Mouse (Mus musculus): ENCODE data around the gene Tulp2. TPM values are rescaled to one million over a fixed set of nuclear protein-coding genes. Genes with fewer than 3 reads are reported as not detected.
"Not testable (repeated sequence)": the region's sequence is repeated elsewhere in the genome, so short reads cannot be mapped to it uniquely, and the experiment has no call there.

Gene Tulp2
- polyA plus RNA-seq, 1 experiment from 2014 or later, result 0.41 TPM

DNA sequence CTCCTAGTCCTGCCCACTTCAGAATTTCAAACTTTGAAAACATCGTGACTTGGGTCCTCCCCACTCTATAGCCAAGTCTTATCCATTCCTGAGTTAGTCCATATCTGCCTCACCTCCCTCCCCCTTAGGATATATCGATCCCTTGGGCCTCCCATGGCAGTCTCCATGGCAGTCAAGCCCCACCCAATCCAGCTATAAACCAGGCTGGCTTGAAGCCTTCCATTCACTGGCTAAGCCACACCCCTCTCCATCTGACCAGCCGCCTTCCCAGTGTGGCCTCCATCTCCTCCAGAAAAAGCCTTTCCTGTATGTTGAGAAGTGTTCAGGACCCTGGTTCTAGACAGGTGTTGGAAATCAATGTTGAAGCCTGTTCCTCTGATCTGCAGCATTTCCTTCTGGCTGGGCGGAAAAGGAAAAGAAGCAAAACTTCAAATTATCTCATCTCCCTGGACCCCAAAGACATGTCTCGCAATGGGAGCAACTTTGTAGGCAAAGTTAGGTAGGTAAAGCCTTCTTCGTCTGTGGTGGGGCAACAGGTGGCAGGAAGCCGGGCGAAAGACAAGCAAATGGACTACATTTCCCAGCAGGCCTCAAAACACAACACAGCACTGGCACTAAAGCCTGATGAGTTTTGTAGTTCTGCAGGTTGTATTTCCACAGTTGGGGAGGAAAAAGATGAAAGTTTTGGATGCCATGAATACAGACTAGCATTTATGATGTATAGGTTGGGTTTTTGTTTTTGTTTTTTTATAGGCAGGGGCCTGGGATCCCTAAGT lies 37.9 kb downstream of the Tulp2 start:
- Histone ChIP-seq H3K27ac (no peak overlapping the region), H3K36me3 (no peaks in the 10 kb centered on the region), H3K4me2 (replicated peaks) (no peak overlapping the region), H3K27me3 (replicated peaks) (no peaks in the 10 kb centered on the region), H3K9me3 (no peaks in the 10 kb centered on the region), H3K4me3 (no peak overlapping the region), H3K9ac (no peak overlapping the region), H3K4me1 (peaks cover 14% of the 10 kb centered on the region; the same call in 1 of the 2 replicates)
- no peak for ATAC-seq (ENCODE audit: low FRiP score, low read depth)
- WGBS, result 69% methylated on average over 8 of the region's 8 CpGs

- no peak overlapping the region for H3K27ac ChIP-seq
- H3K4me1 ChIP-seq, result peaks cover 24% of the 10 kb centered on the region
- no peak overlapping the region for H3K4me3 ChIP-seq
- H3K27me3 ChIP-seq (replicated peaks), result no peaks in the 10 kb centered on the region
- 93% methylated on average over 7 of the region's 7 CpGs for WGBS
- H3K4me2 ChIP-seq (replicated peaks), result no peak overlapping the region
- no peaks in the 10 kb centered on the region for H3K9me3 ChIP-seq
- no peak overlapping the region for H3K9ac ChIP-seq
- H3K36me3 ChIP-seq, result no peaks in the 10 kb centered on the region
- no peak for ATAC-seq (ENCODE audit: low FRiP score, low read depth)
Observed at GRCm38 (mm10) chr7:45520605-45521004, 38.9 kb downstream of the Tulp2 start.

DNA sequence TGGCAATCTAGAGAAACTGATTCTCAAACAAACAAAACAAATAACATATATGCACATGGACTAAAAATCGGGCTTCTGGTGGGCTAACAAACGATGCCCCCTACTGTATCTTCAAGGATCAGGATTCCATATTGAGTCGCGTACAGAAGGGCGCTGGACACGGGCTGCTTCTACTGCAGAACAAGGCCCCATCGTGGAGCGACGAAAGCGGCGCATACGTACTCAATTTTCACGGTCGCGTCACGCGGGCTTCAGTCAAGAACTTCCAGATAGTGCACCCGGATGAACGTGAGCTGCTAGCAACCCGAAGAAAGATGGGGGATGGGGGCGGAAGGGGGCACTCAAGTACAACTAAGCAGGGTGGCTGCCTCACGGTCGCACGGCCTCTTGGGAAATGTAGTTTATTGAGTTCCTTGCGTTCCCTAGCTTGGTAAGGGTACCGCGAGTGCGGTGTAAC lies 40.1 kb downstream of the Tulp2 start:
- WGBS, result under 1% methylated on average over 28 of the region's 28 CpGs
- Histone ChIP-seq H3K4me2 (replicated peaks) (peak overlapping the region; percentile 58), H3K9me3 (no peaks in the 10 kb centered on the region), H3K27me3 (replicated peaks) (no peaks in the 10 kb centered on the region), H3K27ac (peak overlapping the region; percentile 60; the same call in 1 of the 2 replicates), H3K4me3 (peak overlapping the region; percentile 44), H3K9ac (peak overlapping the region; percentile 56; the same call in 1 of the 2 replicates), H3K4me1 (peaks cover 25% of the 10 kb centered on the region), H3K36me3 (no peaks in the 10 kb centered on the region)
- ATAC-seq (ENCODE audit: low FRiP score, low read depth), result peak; percentile 54; the same call in 1 of the 2 replicates

DNA sequence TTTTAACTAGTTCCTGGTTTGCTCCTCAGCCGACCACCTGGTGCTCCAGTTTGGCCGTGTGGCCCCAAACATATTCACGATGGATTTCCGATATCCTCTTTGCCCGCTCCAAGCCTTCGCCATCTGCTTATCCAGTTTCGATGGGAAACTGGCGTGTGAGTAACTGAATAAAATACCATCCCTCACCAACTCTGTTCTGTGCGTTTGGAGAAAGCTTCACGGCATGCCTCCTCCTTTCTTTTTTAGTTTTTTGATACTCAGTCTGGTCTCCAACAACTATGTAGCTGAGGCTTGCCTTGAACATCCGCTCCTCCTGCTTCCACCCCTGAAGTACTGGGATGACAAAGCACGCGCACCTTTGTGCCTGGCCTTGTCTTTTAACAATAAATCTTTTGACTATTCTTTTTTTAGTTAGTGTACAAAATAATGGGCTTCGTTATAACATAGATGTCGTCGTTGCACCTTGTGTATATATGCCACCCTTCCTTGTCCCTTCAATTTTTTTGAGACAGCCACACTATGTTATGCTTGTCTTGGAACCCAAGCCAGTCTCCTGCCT lies 40.6 kb downstream of the Tulp2 start:
- WGBS, result 55% methylated on average over 16 of the region's 16 CpGs
- Histone ChIP-seq H3K9ac (0 out of 2 replicates have a peak overlapping the region, but pooled peaks have one; percentile 13), H3K4me3 (peak overlapping the region; percentile 44), H3K27me3 (replicated peaks) (no peaks in the 10 kb centered on the region), H3K36me3 (no peaks in the 10 kb centered on the region), H3K4me2 (replicated peaks) (peak overlapping the region; percentile 58), H3K4me1 (peaks cover 25% of the 10 kb centered on the region), H3K27ac (0 out of 2 replicates have a peak overlapping the region, but pooled peaks have one; percentile 60), H3K9me3 (no peaks in the 10 kb centered on the region)
- ATAC-seq (ENCODE audit: low FRiP score, low read depth), result no peak

GRCm38 (mm10) chr7:45522957-45523676 lies 41.4 kb downstream of the Tulp2 start:
- Histone ChIP-seq H3K9ac (no peak overlapping the region), H3K4me3 (0 out of 2 replicates have a peak overlapping the region, but pooled peaks have one; percentile 9), H3K27ac (no peak overlapping the region), H3K36me3 (no peaks in the 10 kb centered on the region), H3K4me1 (peaks cover 25% of the 10 kb centered on the region), H3K4me2 (replicated peaks) (peak overlapping the region; percentile 18; the same call in 1 of the 2 replicates), H3K27me3 (replicated peaks) (no peaks in the 10 kb centered on the region), H3K9me3 (no peaks in the 10 kb centered on the region)
- no peak for ATAC-seq (ENCODE audit: low FRiP score, low read depth)
- 72% methylated on average over 18 of the region's 18 CpGs for WGBS

DNA sequence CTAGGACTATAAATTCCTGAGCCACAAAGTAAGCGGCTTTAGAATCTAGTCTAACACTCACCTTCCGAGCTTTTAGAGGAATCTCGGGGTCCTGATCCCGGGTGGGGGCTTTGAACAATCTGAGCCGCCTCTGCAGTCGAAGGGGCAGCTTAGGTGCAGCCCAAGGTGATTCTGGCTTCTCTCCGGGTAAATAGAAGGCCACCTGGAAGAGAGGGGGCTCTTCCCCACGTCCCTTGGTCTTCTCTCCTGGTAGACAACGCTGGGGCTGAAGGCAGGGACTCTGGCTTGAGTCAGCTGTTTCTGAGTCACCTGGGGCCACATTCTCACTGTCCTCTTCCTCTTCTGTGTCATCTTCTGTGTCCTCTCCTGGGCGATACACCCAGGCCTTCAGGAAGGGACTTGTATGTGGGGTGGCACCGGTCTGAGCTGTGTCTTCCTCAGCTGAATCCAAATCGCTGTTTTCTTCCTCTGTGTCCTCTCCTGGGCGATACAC lies 42.0 kb downstream of the Tulp2 start:
- WGBS, result 85% methylated on average over 13 of the region's 13 CpGs
- no peaks in the 10 kb centered on the region for H3K9me3 ChIP-seq
- H3K36me3 ChIP-seq, result no peaks in the 10 kb centered on the region
- ATAC-seq (ENCODE audit: low FRiP score, low read depth), result no peak
- H3K9ac ChIP-seq, result no peak overlapping the region
- H3K27ac ChIP-seq, result no peak overlapping the region
- no peak overlapping the region for H3K4me2 ChIP-seq (replicated peaks)
- no peaks in the 10 kb centered on the region for H3K27me3 ChIP-seq (replicated peaks)
- no peak overlapping the region for H3K4me3 ChIP-seq
- peaks cover 25% of the 10 kb centered on the region for H3K4me1 ChIP-seq

DNA sequence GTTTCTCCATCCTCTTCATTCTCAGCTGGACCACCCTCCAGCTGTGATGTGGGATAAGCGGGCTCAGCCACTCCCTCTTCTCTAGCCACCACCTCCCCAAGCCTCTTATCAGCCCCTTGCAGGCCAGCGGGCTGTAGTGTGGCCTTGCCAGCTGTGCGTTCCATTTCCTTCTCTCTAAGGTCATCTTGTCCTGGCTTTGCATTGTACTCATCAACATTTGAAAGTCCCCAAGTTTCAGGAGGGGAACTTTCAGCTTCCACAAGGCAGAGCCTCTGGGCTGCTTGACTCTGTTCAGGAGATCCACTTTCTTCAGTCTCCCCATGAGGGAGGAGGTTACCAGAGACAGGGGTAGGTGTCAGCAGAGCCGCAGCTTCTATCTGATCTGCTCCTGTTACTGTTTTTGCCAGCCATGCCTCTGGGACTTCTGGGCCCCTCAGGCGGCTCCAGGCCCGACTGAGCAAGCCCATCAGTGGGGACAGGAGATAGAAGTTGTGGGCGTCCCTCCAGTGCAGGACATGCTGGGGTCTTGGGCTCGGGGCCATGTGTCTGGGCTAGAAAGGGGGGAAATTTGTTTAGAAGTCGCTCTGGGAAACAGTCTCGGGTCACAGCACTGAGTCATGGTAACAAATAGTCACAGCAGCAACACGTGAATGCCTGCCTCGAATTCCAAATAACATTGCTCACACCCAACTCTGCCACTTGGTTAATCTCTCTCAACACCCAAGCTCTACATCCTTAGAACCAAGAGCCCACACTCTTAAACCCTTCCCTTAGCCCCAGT lies 43.4 kb downstream of the Tulp2 start:
- no peak overlapping the region for H3K27ac ChIP-seq
- H3K4me3 ChIP-seq, result peak overlapping the region; percentile 58
- H3K36me3 ChIP-seq, result no peaks in the 10 kb centered on the region
- peaks cover 22% of the 10 kb centered on the region for H3K4me1 ChIP-seq
- H3K27me3 ChIP-seq (replicated peaks), result no peaks in the 10 kb centered on the region
- H3K9me3 ChIP-seq, result no peaks in the 10 kb centered on the region
- no peak for ATAC-seq (ENCODE audit: low FRiP score, low read depth)
- H3K4me2 ChIP-seq (replicated peaks), result peak overlapping the region; percentile 74
- peak overlapping the region; percentile 67 for H3K9ac ChIP-seq
- WGBS, result 37% methylated on average over 12 of the region's 12 CpGs

GRCm38 (mm10) chr7:45525809-45526473 lies 44.3 kb downstream of the Tulp2 start, which contains the start of the genes Ppp1r15a and Plekha4:
Gene Ppp1r15a (minus strand): TSS chr7:45526268.
Gene Plekha4 (plus strand): TSS chr7:45526330.
- peak; percentile 78 for ATAC-seq (ENCODE audit: low FRiP score, low read depth)
- Histone ChIP-seq H3K27me3 (replicated peaks) (0 out of 2 replicates have a peak, but pooled peaks cover 2% of the 10 kb centered on the region), H3K4me3 (peak within 1 kb of the TSS; percentile 58), H3K9ac (peak within 1 kb of the TSS; percentile 67), H3K36me3 (no peaks in the 10 kb centered on the region), H3K9me3 (no peaks in the 10 kb centered on the region), H3K4me2 (replicated peaks) (peak within 1 kb of the TSS; percentile 74), H3K4me1 (peaks cover 22% of the 10 kb centered on the region), H3K27ac (peak within 1 kb of the TSS; percentile 34; the same call in 1 of the 2 replicates)
- under 1% methylated on average over 54 of the region's 54 CpGs for WGBS

GRCm38 (mm10) chr7:45526474-45527120 lies 44.9 kb downstream of the Tulp2 start:
- H3K9ac ChIP-seq, result peak overlapping the region; percentile 67
- H3K36me3 ChIP-seq, result no peaks in the 10 kb centered on the region
- H3K4me3 ChIP-seq, result peak overlapping the region; percentile 58
- H3K27ac ChIP-seq, result 0 out of 2 replicates have a peak overlapping the region, but pooled peaks have one; percentile 34
- no peaks in the 10 kb centered on the region for H3K9me3 ChIP-seq
- WGBS, result 25% methylated on average over 7 of the region's 7 CpGs
- H3K27me3 ChIP-seq (replicated peaks), result 0 out of 2 replicates have a peak, but pooled peaks cover 2% of the 10 kb centered on the region
- H3K4me2 ChIP-seq (replicated peaks), result peak overlapping the region; percentile 74
- peaks cover 19% of the 10 kb centered on the region for H3K4me1 ChIP-seq
- no peak for ATAC-seq (ENCODE audit: low FRiP score, low read depth)

DNA sequence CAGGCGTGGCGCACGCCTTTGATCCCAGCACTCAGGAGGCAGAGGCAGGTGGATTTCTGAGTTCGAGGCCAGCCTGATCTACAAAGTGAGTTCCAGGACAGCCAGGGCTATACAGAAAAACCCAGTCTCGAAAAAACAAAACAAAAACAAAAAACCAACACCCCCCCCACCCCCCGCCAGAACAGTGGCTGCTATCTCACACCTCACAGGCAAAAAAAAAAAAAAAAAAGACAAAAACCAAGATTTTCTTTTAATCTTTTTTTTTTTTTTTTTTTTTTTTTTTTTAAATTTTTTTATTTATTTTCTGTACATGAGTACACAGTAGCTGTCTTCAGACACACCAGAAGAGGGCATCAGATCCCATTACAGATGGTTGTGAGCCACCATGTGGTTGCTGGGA lies 45.5 kb downstream of the Tulp2 start:
- not testable (repeated sequence) for H3K9ac ChIP-seq; H3K9me3 ChIP-seq; H3K27me3 ChIP-seq (replicated peaks); ATAC-seq (ENCODE audit: low FRiP score, low read depth); H3K36me3 ChIP-seq; H3K27ac ChIP-seq; H3K4me3 ChIP-seq
- H3K4me1 ChIP-seq, result peaks cover 19% of the 10 kb centered on the region
- H3K4me2 ChIP-seq (replicated peaks), result peak overlapping the region; percentile 74; the same call in 1 of the 2 replicates
- WGBS, result 89% methylated on average over 6 of the region's 6 CpGs
